Mouse (Mus musculus) heart, adult 18-20 months (tissue): Measurements from ENCODE around the gene Pbx1. TPM values are rescaled to one million over a fixed set of nuclear protein-coding genes. Genes with fewer than 3 reads are reported as not detected.

Experiments used
- DNase-seq, 2 experiments: peaks; one replicate each; pipeline ENCODE4 v3.0.0; 2021 to 2022; ENCODE audit warnings: mixed read lengths in 1 of 2
- total RNA-seq, 2 experiments: library from RNA; stranded (reverse); gene quantifications; 2 replicates each; pipeline ENCODE4 v1.2.3; 2021

The Pbx1 gene
- total RNA-seq, 2 experiments from 2014 or later = 49.2 to 51.9 TPM

GRCm38 (mm10) chr1:168299181-168299580 is 132.9 kb downstream of the Pbx1 start:
- DNase-seq = peak in 1 of 2 experiments; percentile 37

- no peak for DNase-seq
Observed at GRCm38 (mm10) chr1:168296290-168296689, 135.8 kb downstream of the Pbx1 start.

GRCm38 (mm10) chr1:168295782-168296181 is 136.3 kb downstream of the Pbx1 start:
- no peak for DNase-seq

- no peak for DNase-seq
Observed at GRCm38 (mm10) chr1:168293673-168294072, 138.4 kb downstream of the Pbx1 start.

GRCm38 (mm10) chr1:168292106-168292505 is 140.0 kb downstream of the Pbx1 start:
- no peak for DNase-seq

- DNase-seq = no peak
Observed at GRCm38 (mm10) chr1:168291643-168292040, 140.4 kb downstream of the Pbx1 start.

GRCm38 (mm10) chr1:168291001-168291642 is 140.9 kb downstream of the Pbx1 start:
- peak; percentile 84 to 85 for DNase-seq

- peak in 1 of 2 experiments; percentile 44 for DNase-seq
Observed at GRCm38 (mm10) chr1:168290236-168290985, 141.7 kb downstream of the Pbx1 start.

GRCm38 (mm10) chr1:168288891-168289545 is 143.1 kb downstream of the Pbx1 start:
- DNase-seq = no peak

GRCm38 (mm10) chr1:168287843-168288591 is 144.1 kb downstream of the Pbx1 start:
- DNase-seq = peak; percentile 82 to 88

- no peak for DNase-seq
Observed at GRCm38 (mm10) chr1:168286862-168287650, 145.0 kb downstream of the Pbx1 start.

GRCm38 (mm10) chr1:168284566-168285141 is 147.4 kb downstream of the Pbx1 start:
- DNase-seq = no peak

GRCm38 (mm10) chr1:168283841-168284565 is 148.1 kb downstream of the Pbx1 start:
- no peak for DNase-seq

GRCm38 (mm10) chr1:168283421-168283820 is 148.6 kb downstream of the Pbx1 start:
- no peak for DNase-seq

- no peak for DNase-seq
Observed at GRCm38 (mm10) chr1:168275678-168276077, 156.4 kb downstream of the Pbx1 start.

GRCm38 (mm10) chr1:168274296-168274695 is 157.8 kb downstream of the Pbx1 start:
- DNase-seq = no peak

- no peak for DNase-seq
Observed at GRCm38 (mm10) chr1:168272091-168272490, 160.0 kb downstream of the Pbx1 start.

GRCm38 (mm10) chr1:168271207-168271606 is 160.9 kb downstream of the Pbx1 start:
- DNase-seq = no peak

GRCm38 (mm10) chr1:168268751-168269623 is 163.1 kb downstream of the Pbx1 start:
- no peak for DNase-seq
